Mouse (Mus musculus): ENCODE measurements around the gene Ncmap. TPM values are rescaled to one million over a fixed set of nuclear protein-coding genes. Genes with fewer than 3 reads are reported as not detected.

Ncmap gene
- 39.9 TPM for polyA plus RNA-seq (2017; shearing (Covaris generic))

GRCm38 (mm10) chr4:135397991-135398390 is at the start of gene Ncmap:
TSS of gene Ncmap (minus strand) at chr4:135398227.

GRCm38 (mm10) chr4:135433443-135434394 is 35.7 kb upstream of the Ncmap start, which contains the start of gene Rcan3:
TSS of gene Rcan3 (minus strand) at chr4:135433853.

GRCm38 (mm10) chr4:135353066-135353793 is 44.8 kb downstream of the Ncmap start, which contains the start of gene Srrm1:
TSS of gene Srrm1 (minus strand) at chr4:135353321.

Other genes with a start within 250 kb of the Ncmap start
- gene Clic4, start 125.4 kb downstream of the Ncmap start, polyA plus RNA-seq (2017; shearing (Covaris generic)), result 11.7 TPM
- 188 TPM for gene Srrm1, start 44.9 kb downstream of the Ncmap start, polyA plus RNA-seq (2017; shearing (Covaris generic))
- 17.6 TPM for gene Rcan3, start 35.6 kb upstream of the Ncmap start, polyA plus RNA-seq (2017; shearing (Covaris generic))
- not detected for gene Stpg1, start 96.6 kb upstream of the Ncmap start, polyA plus RNA-seq (2017; shearing (Covaris generic))
- 17.0 TPM for gene Nipal3, start 96.8 kb upstream of the Ncmap start, polyA plus RNA-seq (2017; shearing (Covaris generic))
- not detected for gene Grhl3, start 175.4 kb upstream of the Ncmap start, polyA plus RNA-seq (2017; shearing (Covaris generic))

Measured in activated CD4-positive, CD25-positive, alpha-beta regulatory T cell, adult 9 weeks (primary cell).